Comparison of ENCODE assay signal across 13 mouse cellular contexts in genomic region chr14:32894878-32895277, GRCm38 (mm10). TPM values are rescaled to one million over a fixed set of nuclear protein-coding genes. Genes with fewer than 3 reads are reported as not detected.
DNase-seq lines count a peak whose midpoint lies in the region; ATAC-seq and TF ChIP-seq lines count a peak whose summit lies in the region.
"Had no signal": no experiment of that assay in that cellular context is flagged by ENCODE, and none has a peak within 500 bp of the region (broad histone marks: within the 10 kb centered on the region; RNA-seq: fewer than 3 reads in every experiment).

No protein-coding gene starts in this region.

- no peak for TF ChIP-seq CTCF in hindbrain, postnatal 0 days (IDR thresholded peaks at IDR 0.05; ENCODE audit: low read depth)

- no peaks in the 10 kb centered on the region; the same call in 1 of the 2 replicates for H3K4me1 ChIP-seq in forebrain, embryonic 11.5 days (replicated peaks; ENCODE audit: control insufficient read depth, insufficient read depth, low read length)
- H3K4me1 ChIP-seq in forebrain, embryonic 14.5 days (ENCODE audit: control insufficient read depth, insufficient read depth, low read length) = peaks cover 2% of the 10 kb centered on the region; the same call in 1 of the 2 replicates
- peaks cover 20% of the 10 kb centered on the region for H3K4me1 ChIP-seq in heart, embryonic 15.5 days (replicated peaks)
- H3K4me1 ChIP-seq in lung, embryonic 16.5 days (replicated peaks; ENCODE audit: control insufficient read depth, insufficient read depth, low read length) = peaks cover 15% of the 10 kb centered on the region
- peaks cover 19% of the 10 kb centered on the region for H3K4me1 ChIP-seq in limb, embryonic 15.5 days
- peaks cover 5% of the 10 kb centered on the region for H3K4me1 ChIP-seq in hindbrain, postnatal 0 days (ENCODE audit: insufficient read depth, low read length)

- DNase-seq in forebrain, embryonic 11.5 days (ENCODE audit: low spot score) = peak; percentile 37
- DNase-seq in forebrain, embryonic 14.5 days (ENCODE audit: low spot score) = no peak
- DNase-seq in heart, postnatal 25 days (ENCODE audit: low spot score) = no peak
- no peak for DNase-seq in lung, postnatal 4 days
- DNase-seq in hindbrain, postnatal 0 days (ENCODE audit: low spot score) = no peak

- ATAC-seq in forebrain, embryonic 11.5 days (replicated peaks; ENCODE audit: low FRiP score) = no peak
- no peak for ATAC-seq in forebrain, embryonic 14.5 days
- no peak for ATAC-seq in heart, embryonic 15.5 days (replicated peaks; ENCODE audit: insufficient number of reproducible peaks, insufficient read depth, low FRiP score, low read depth)
- peak; percentile 23; the same call in 1 of the 2 replicates for ATAC-seq in lung, embryonic 16.5 days (ENCODE audit: low read depth)
- ATAC-seq in limb, embryonic 15.5 days (ENCODE audit: insufficient number of reproducible peaks, low FRiP score, low TSS enrichment, low read depth) = peak; percentile 46; the same call in 1 of the 2 replicates
- ATAC-seq in hindbrain, postnatal 0 days = no peak
- ATAC-seq: forebrain, embryonic 13.5 days; intestine, embryonic 16.5 days had no signal

- H3K36me3 ChIP-seq in forebrain, embryonic 11.5 days (ENCODE audit: control insufficient read depth, insufficient read depth, low read length) = no peaks in the 10 kb centered on the region
- no peaks in the 10 kb centered on the region for H3K36me3 ChIP-seq in forebrain, embryonic 14.5 days (ENCODE audit: control insufficient read depth, insufficient read depth, low read length)
- 0 out of 2 replicates have a peak, but pooled peaks cover 3% of the 10 kb centered on the region for H3K36me3 ChIP-seq in heart, embryonic 15.5 days
- no peaks in the 10 kb centered on the region for H3K36me3 ChIP-seq in lung, embryonic 16.5 days (ENCODE audit: control insufficient read depth, insufficient read depth, low read length)
- H3K36me3 ChIP-seq in limb, embryonic 15.5 days = no peaks in the 10 kb centered on the region
- H3K36me3 ChIP-seq in hindbrain, postnatal 0 days (ENCODE audit: insufficient read depth, low read length) = no peaks in the 10 kb centered on the region
- H3K36me3 ChIP-seq: hindbrain, embryonic 10.5 days had no signal

- no peak overlapping the region for H3K4me3 ChIP-seq in forebrain, embryonic 11.5 days (ENCODE audit: low read depth, low read length)
- H3K4me3 ChIP-seq in forebrain, embryonic 14.5 days (ENCODE audit: low read depth, low read length) = no peak overlapping the region
- no peak overlapping the region for H3K4me3 ChIP-seq in heart, embryonic 15.5 days
- H3K4me3 ChIP-seq in lung, embryonic 16.5 days (ENCODE audit: low read length) = no peak overlapping the region
- H3K4me3 ChIP-seq in limb, embryonic 15.5 days = no peak overlapping the region
- no peak overlapping the region for H3K4me3 ChIP-seq in hindbrain, postnatal 0 days (ENCODE audit: low read length)
- H3K4me3 ChIP-seq: forebrain, embryonic 13.5 days; hindbrain, embryonic 10.5 days had no signal

- no peak overlapping the region for H3K4me2 ChIP-seq in forebrain, embryonic 11.5 days (ENCODE audit: low read depth, low read length, severe bottlenecking)
- no peak overlapping the region for H3K4me2 ChIP-seq in forebrain, embryonic 14.5 days (ENCODE audit: low read length)
- H3K4me2 ChIP-seq in heart, embryonic 15.5 days = no peak overlapping the region
- H3K4me2 ChIP-seq in lung, embryonic 16.5 days (ENCODE audit: low read depth, low read length) = no peak overlapping the region
- H3K4me2 ChIP-seq in limb, embryonic 15.5 days = no peak overlapping the region
- H3K4me2 ChIP-seq in hindbrain, postnatal 0 days (ENCODE audit: low read depth, low read length) = no peak overlapping the region
- H3K4me2 ChIP-seq: forebrain, embryonic 13.5 days; hindbrain, embryonic 14.5 days had no signal

- WGBS in forebrain, embryonic 11.5 days = 96% methylated on average over 4 of the region's 4 CpGs
- 89% methylated on average over 4 of the region's 4 CpGs for WGBS in forebrain, embryonic 14.5 days
- WGBS in heart, embryonic 15.5 days = 75% methylated on average over 4 of the region's 4 CpGs
- WGBS in lung, embryonic 16.5 days = 64% methylated on average over 4 of the region's 4 CpGs
- WGBS in limb, embryonic 15.5 days = 77% methylated on average over 4 of the region's 4 CpGs
- 73% methylated on average over 4 of the region's 4 CpGs for WGBS in hindbrain, postnatal 0 days

- no peaks in the 10 kb centered on the region for H3K27me3 ChIP-seq in forebrain, embryonic 11.5 days (ENCODE audit: control insufficient read depth, insufficient read depth, low read length)
- no peaks in the 10 kb centered on the region for H3K27me3 ChIP-seq in forebrain, embryonic 14.5 days (replicated peaks; ENCODE audit: control insufficient read depth, insufficient read depth, low read length)
- H3K27me3 ChIP-seq in heart, embryonic 15.5 days = no peaks in the 10 kb centered on the region
- H3K27me3 ChIP-seq in lung, embryonic 16.5 days (ENCODE audit: control insufficient read depth, insufficient read depth, low read depth, low read length) = no peaks in the 10 kb centered on the region
- H3K27me3 ChIP-seq in limb, embryonic 15.5 days = no peaks in the 10 kb centered on the region
- no peaks in the 10 kb centered on the region for H3K27me3 ChIP-seq in hindbrain, postnatal 0 days (ENCODE audit: insufficient read depth, low read length)
- H3K27me3 ChIP-seq: forebrain, embryonic 13.5 days had no signal

- intact Hi-C loops in heart, postnatal 25 days (cut with DNase I) = no loop called here

- no peaks in the 10 kb centered on the region for H3K9me3 ChIP-seq in forebrain, embryonic 11.5 days (ENCODE audit: control insufficient read depth, low read length)
- no peaks in the 10 kb centered on the region for H3K9me3 ChIP-seq in forebrain, embryonic 14.5 days (replicated peaks; ENCODE audit: control insufficient read depth, low read length)
- H3K9me3 ChIP-seq in heart, embryonic 15.5 days (replicated peaks) = no peaks in the 10 kb centered on the region
- no peaks in the 10 kb centered on the region for H3K9me3 ChIP-seq in lung, embryonic 16.5 days (ENCODE audit: control insufficient read depth, low read length)
- no peaks in the 10 kb centered on the region for H3K9me3 ChIP-seq in limb, embryonic 15.5 days
- H3K9me3 ChIP-seq in hindbrain, postnatal 0 days (ENCODE audit: low read length) = no peaks in the 10 kb centered on the region
- H3K9me3 ChIP-seq: forebrain, embryonic 13.5 days; hindbrain, embryonic 10.5 days had no signal

- no peak overlapping the region for H3K27ac ChIP-seq in forebrain, embryonic 11.5 days (ENCODE audit: low read depth, low read length)
- H3K27ac ChIP-seq in forebrain, embryonic 14.5 days (ENCODE audit: low read depth, low read length) = no peak overlapping the region
- 0 out of 2 replicates have a peak overlapping the region, but pooled peaks have one; percentile 10 for H3K27ac ChIP-seq in heart, embryonic 15.5 days
- H3K27ac ChIP-seq in lung, embryonic 16.5 days (ENCODE audit: low read length) = peak overlapping the region; percentile 21; the same call in 1 of the 2 replicates
- H3K27ac ChIP-seq in limb, embryonic 15.5 days = no peak overlapping the region
- H3K27ac ChIP-seq in hindbrain, postnatal 0 days = no peak overlapping the region
- H3K27ac ChIP-seq: forebrain, embryonic 13.5 days; hindbrain, embryonic 10.5 days; hindbrain, embryonic 14.5 days had no signal

- H3K9ac ChIP-seq in forebrain, embryonic 11.5 days (ENCODE audit: low read length) = no peak overlapping the region
- no peak overlapping the region for H3K9ac ChIP-seq in forebrain, embryonic 14.5 days (ENCODE audit: low read length)
- no peak overlapping the region for H3K9ac ChIP-seq in heart, embryonic 15.5 days
- H3K9ac ChIP-seq in lung, embryonic 16.5 days (ENCODE audit: low read length) = no peak overlapping the region
- H3K9ac ChIP-seq in limb, embryonic 15.5 days = no peak overlapping the region
- H3K9ac ChIP-seq in hindbrain, postnatal 0 days (replicated peaks; ENCODE audit: low read length) = no peak overlapping the region
- H3K9ac ChIP-seq: forebrain, embryonic 13.5 days; hindbrain, embryonic 14.5 days had no signal

RNA-seq across cellular contexts. Expression of gene Vstm4, which starts 38.3 kb away (rescaled TPM):
- 2.8 and 3.2 TPM in 2 replicates for polyA plus RNA-seq in forebrain, embryonic 11.5 days (2014; fragmentation: Nextera tagmentation; extraction: Ambion mirVana)
- polyA plus RNA-seq in forebrain, embryonic 14.5 days (2014; fragmentation: Nextera tagmentation; extraction: Ambion mirVana) = 6.0 and 9.2 TPM in 2 replicates
- 20.3 and 25.4 TPM in 2 replicates for polyA plus RNA-seq in heart, embryonic 15.5 days (2015; fragmentation: Nextera tagmentation; extraction: Ambion mirVana)
- total RNA-seq in heart, postnatal 25 days (2021) = 10 to 100 TPM; 10.2 to 12.4 TPM
- polyA plus RNA-seq in lung, embryonic 16.5 days (2015; fragmentation: Nextera tagmentation; extraction: Ambion mirVana) = 67.3 and 72.1 TPM in 2 replicates
- polyA plus RNA-seq in limb, embryonic 15.5 days (2015; fragmentation: Nextera tagmentation; extraction: Ambion mirVana) = 26.3 and 31.6 TPM in 2 replicates
- total RNA-seq in hindbrain, postnatal 0 days (2014; rRNA removed) = 9.6 and 9.8 TPM in 2 replicates
- polyA plus RNA-seq in hindbrain, postnatal 0 days (2015; fragmentation: Nextera tagmentation; extraction: Ambion mirVana) = 14.8 and 14.9 TPM in 2 replicates
- total RNA-seq: granulocyte monocyte progenitor cell, adult 5-6 weeks had no signal

Comparison
In these comparisons a context has a peak if more than half of its experiments do, and no peak if none do; other contexts are left out.
1. ATAC-seq: peak in lung, embryonic 16.5 days (single experiment) and limb, embryonic 15.5 days (single experiment); none in forebrain, embryonic 11.5 days (single experiment), forebrain, embryonic 14.5 days (single experiment), heart, embryonic 15.5 days (single experiment) and hindbrain, postnatal 0 days (single experiment).
2. H3K27ac ChIP-seq: peak in heart, embryonic 15.5 days (single experiment) and lung, embryonic 16.5 days (single experiment); none in forebrain, embryonic 11.5 days (single experiment), forebrain, embryonic 14.5 days (single experiment), limb, embryonic 15.5 days (single experiment) and hindbrain, postnatal 0 days (single experiment).